Mouse (Mus musculus) neural tube, embryonic 15.5 days (tissue): ENCODE results near the gene Arg1. TPM values are rescaled to one million over a fixed set of nuclear protein-coding genes. Genes with fewer than 3 reads are reported as not detected.

ENCODE experiments used
- ATAC-seq: fragments of 200-750 bp; cut with Nextera tagmentation; 2 replicates; pipeline ENCODE4 v1.8.0; 2017; ENCODE audit warnings: mild to moderate bottlenecking, moderate TSS enrichment, moderate library complexity; ENCODE audit not compliant: low FRiP score
- H3K27ac ChIP-seq: fragments of 300-500 bp; sonication (generic); replicated peaks from 2 replicates; pipeline ENCODE4 v1.5.1; 2015; ENCODE audit warnings: mild to moderate bottlenecking, inconsistent platforms
- H3K27me3 ChIP-seq: fragments of 300-500 bp; sonication (generic); replicated peaks from 2 replicates; pipeline ENCODE4 v1.6.1; 2015; ENCODE audit warnings: inconsistent platforms
- H3K36me3 ChIP-seq: fragments of 300-500 bp; sonication (generic); 2 replicates; pipeline ENCODE4 v1.6.1; 2015; ENCODE audit warnings: inconsistent platforms
- H3K4me1 ChIP-seq: fragments of 300-500 bp; sonication (generic); 2 replicates; pipeline ENCODE4 v1.6.1; 2015; ENCODE audit warnings: inconsistent platforms
- H3K4me2 ChIP-seq: fragments of 300-500 bp; sonication (generic); 2 replicates; pipeline ENCODE4 v1.6.1; 2015; ENCODE audit warnings: inconsistent platforms, mild to moderate bottlenecking, moderate library complexity
- H3K4me3 ChIP-seq: fragments of 300-500 bp; sonication (generic); replicated peaks from 2 replicates; pipeline ENCODE4 v1.5.1; 2015; ENCODE audit warnings: mild to moderate bottlenecking, inconsistent platforms
- H3K9ac ChIP-seq: fragments of 300-500 bp; sonication (generic); replicated peaks from 2 replicates; pipeline ENCODE4 v1.6.1; 2015; ENCODE audit warnings: mild to moderate bottlenecking, inconsistent platforms
- H3K9me3 ChIP-seq: fragments of 300-500 bp; sonication (generic); replicated peaks from 2 replicates; pipeline ENCODE4 v1.6.1; 2016; ENCODE audit warnings: inconsistent platforms
- WGBS: fragments of 180-500 bp; shearing (Covaris S2); methylation state at CpG from one replicate; pipeline ENCODE4 v1.1.7; 2015; ENCODE audit warnings: mixed read lengths; 5-methylcytosine and 5-hydroxymethylcytosine counted together
- polyA plus RNA-seq: library from polyadenylated mRNA; unstranded; fragments of >200 nt; fragmentation: Nextera tagmentation; extraction: Ambion mirVana; gene quantifications from 2 replicates; pipeline ENCODE4 v1.2.1, GENCODE M21; 2015

Gene Arg1
- polyA plus RNA-seq, 1 experiment from 2014 or later, result 3.8 TPM

DNA sequence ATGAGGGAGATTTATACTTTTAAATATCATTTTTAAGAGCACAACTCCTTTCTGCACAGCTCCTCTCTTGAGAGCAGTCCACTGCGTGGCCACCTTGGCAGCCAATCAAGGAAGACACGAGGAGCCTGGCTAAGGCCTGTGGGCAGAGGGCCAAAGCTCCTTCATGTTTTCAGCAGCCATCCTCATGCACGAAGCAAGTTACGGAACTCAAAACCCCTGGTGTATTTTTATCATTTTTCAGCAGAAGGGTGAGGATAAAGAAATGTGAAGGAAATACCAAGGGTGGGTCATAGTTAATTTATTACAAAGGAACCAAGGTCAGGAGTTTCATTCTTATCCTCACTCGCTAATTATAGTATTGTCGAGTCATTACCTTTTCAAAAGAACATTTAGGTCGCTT, 25.3 kb upstream of the Arg1 start:
- WGBS, result 79% methylated on average over 7 of the region's 7 CpGs
- Histone ChIP-seq H3K4me3 (no peak overlapping the region), H3K9me3 (no peaks in the 10 kb centered on the region), H3K4me2 (no peak overlapping the region), H3K27ac (no peak overlapping the region), H3K36me3 (no peaks in the 10 kb centered on the region), H3K27me3 (no peaks in the 10 kb centered on the region), H3K4me1 (no peaks in the 10 kb centered on the region), H3K9ac (no peak overlapping the region)
- ATAC-seq, result no peak

DNA sequence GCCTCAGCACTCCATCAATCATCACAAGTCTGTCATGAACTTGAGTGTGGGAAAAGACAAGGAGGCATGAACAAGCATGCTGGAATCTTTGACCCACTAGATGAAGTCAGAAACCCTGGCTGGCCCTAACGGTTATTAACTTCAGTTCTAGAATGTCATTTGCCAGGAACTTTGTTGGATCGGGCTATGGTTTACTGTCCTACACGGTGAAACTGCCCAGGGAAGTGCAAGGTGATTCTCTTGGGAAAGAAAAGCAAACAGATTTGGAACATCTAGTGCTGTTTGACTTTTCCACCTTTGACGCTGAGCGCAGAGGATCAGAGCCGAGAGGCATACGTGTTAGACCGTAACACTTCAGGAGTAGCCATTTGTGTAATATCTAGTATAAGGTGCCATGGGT, 24.3 kb upstream of the Arg1 start:
- Histone ChIP-seq H3K9me3 (no peaks in the 10 kb centered on the region), H3K9ac (no peak overlapping the region), H3K4me2 (no peak overlapping the region), H3K27me3 (no peaks in the 10 kb centered on the region), H3K4me3 (no peak overlapping the region), H3K36me3 (no peaks in the 10 kb centered on the region), H3K4me1 (no peaks in the 10 kb centered on the region), H3K27ac (no peak overlapping the region)
- no peak for ATAC-seq
- WGBS, result 92% methylated on average over 8 of the region's 8 CpGs

DNA sequence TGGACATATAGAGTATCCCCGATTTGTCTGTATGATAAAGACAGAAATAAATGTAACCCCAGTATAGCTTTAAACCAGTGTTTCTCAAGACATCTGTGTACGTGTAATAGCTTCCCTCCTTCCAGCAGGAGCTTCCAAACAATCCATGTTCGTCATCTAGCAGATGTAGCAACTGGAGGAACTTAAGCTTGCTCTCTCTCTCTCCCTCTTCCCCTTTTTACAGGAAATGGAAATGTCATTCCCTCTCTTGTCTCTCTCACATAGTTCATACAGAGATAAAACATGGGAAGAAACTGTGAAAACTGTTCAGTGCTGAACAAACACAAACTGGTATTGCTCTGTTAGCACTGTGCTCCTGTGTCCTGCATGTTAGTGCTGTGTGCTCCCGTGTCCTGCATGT, 22.9 kb upstream of the Arg1 start:
- no peak overlapping the region for H3K9ac ChIP-seq
- H3K4me2 ChIP-seq, result no peak overlapping the region
- no peak overlapping the region for H3K27ac ChIP-seq
- H3K27me3 ChIP-seq, result no peaks in the 10 kb centered on the region
- H3K36me3 ChIP-seq, result no peaks in the 10 kb centered on the region
- H3K9me3 ChIP-seq, result no peaks in the 10 kb centered on the region
- 79% methylated on average over 4 of the region's 4 CpGs for WGBS
- H3K4me1 ChIP-seq, result no peaks in the 10 kb centered on the region
- no peak for ATAC-seq
- no peak overlapping the region for H3K4me3 ChIP-seq

DNA sequence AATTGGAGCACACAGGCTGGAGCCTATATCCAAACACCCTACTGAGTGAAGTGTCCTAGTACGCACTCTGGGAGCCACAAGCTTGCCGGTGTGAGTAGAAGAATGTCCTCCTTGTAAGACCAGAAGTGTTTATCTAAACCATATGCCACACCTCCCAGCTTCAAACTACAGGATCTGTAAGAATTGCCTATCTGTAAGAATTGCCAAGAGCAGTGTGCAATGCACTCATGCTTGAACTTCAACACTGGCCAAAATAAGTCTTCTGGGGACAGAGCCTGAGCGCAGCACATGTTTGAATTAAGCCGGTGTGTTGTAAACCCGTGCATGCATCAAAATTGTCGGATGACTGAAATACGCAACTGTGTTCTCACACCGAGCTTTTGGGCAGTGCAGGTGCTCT, 21.0 kb upstream of the Arg1 start:
- Histone ChIP-seq H3K9me3 (no peaks in the 10 kb centered on the region), H3K27ac (no peak overlapping the region), H3K4me3 (no peak overlapping the region), H3K4me1 (no peaks in the 10 kb centered on the region), H3K4me2 (no peak overlapping the region), H3K36me3 (no peaks in the 10 kb centered on the region), H3K9ac (no peak overlapping the region), H3K27me3 (no peaks in the 10 kb centered on the region)
- no peak for ATAC-seq
- 83% methylated on average over 8 of the region's 8 CpGs for WGBS

DNA sequence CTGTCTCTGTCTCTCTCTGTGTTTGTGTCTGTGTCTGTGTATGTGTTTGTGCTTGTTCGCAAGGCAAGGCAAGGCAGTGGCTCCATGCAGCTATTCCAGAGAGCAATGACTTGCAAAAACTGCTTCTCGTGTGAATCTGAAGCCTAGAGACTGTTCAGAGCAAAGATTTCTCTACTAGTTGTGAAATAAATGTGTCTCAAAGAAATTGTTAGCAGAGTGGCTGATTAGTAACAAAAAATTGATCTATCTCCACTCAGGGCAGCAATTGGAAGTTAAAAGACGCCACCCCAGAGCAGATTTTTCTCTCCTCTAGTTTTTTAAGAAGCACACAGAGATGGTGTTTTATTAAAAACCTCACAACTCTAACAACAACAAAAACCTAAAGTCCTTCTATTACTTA, 20.6 kb upstream of the Arg1 start:
- no peak overlapping the region for H3K27ac ChIP-seq
- no peak overlapping the region for H3K4me2 ChIP-seq
- H3K9me3 ChIP-seq, result no peaks in the 10 kb centered on the region
- 87% methylated on average over 3 of the region's 3 CpGs for whole genome bisulfite sequencing
- no peaks in the 10 kb centered on the region for H3K27me3 ChIP-seq
- no peaks in the 10 kb centered on the region for H3K36me3 ChIP-seq
- no peak for ATAC-seq
- H3K4me3 ChIP-seq, result no peak overlapping the region
- H3K9ac ChIP-seq, result no peak overlapping the region
- no peaks in the 10 kb centered on the region for H3K4me1 ChIP-seq

DNA sequence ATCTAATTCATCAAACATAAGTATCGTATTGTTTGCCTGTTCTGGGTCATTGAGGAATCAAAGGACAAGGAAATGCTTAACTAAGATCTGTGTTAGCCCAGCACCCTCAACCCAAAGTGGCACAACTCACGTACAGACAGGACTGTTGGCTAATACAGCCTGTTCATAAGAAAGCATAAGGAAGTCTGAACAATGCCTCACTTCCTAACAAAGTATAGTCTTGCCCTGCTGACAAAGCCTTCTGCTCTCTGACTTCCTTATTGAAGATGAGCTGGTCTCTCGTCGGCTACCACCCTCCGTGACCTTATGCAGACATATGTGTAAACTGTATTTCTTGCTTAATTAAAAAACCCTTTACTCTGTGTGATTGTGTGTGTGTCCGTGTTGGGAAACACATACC, 2.9 kb upstream of the Arg1 start:
- Histone ChIP-seq H3K27ac (no peak overlapping the region), H3K36me3 (no peaks in the 10 kb centered on the region), H3K4me1 (peaks cover 10% of the 10 kb centered on the region; the same call in 1 of the 2 replicates), H3K9ac (no peak overlapping the region), H3K27me3 (no peaks in the 10 kb centered on the region), H3K4me2 (no peak overlapping the region), H3K9me3 (no peaks in the 10 kb centered on the region), H3K4me3 (no peak overlapping the region)
- ATAC-seq, result no peak
- WGBS, result 85% methylated on average over 6 of the region's 6 CpGs

DNA sequence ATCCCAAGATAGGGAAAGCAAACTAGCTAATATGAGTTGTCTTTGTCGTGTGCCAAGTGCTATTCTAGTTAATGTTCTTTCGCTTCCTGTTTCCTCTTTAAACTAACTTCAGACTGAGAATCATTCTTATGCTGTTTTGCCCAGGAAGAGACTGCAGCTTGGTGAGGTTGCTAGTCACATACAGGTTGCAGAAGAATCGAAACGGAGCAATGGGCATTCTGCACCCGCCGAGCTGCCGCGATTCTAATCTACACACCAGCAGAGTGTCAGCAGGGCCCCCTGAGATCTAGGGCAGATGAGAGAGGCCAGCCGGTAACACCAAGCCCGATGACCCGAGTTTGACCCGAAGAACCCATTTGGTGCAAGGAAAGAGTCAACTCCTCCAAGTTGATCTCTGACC, 788 bp upstream of the Arg1 start:
- Histone ChIP-seq H3K4me2 (peak overlapping the region; percentile 17; the same call in 1 of the 2 replicates), H3K4me3 (no peak overlapping the region), H3K36me3 (no peaks in the 10 kb centered on the region), H3K9me3 (no peaks in the 10 kb centered on the region), H3K4me1 (peaks cover 10% of the 10 kb centered on the region; the same call in 1 of the 2 replicates), H3K27me3 (no peaks in the 10 kb centered on the region), H3K9ac (no peak overlapping the region), H3K27ac (no peak overlapping the region)
- 15% methylated on average over 12 of the region's 12 CpGs for WGBS
- no peak for ATAC-seq

DNA sequence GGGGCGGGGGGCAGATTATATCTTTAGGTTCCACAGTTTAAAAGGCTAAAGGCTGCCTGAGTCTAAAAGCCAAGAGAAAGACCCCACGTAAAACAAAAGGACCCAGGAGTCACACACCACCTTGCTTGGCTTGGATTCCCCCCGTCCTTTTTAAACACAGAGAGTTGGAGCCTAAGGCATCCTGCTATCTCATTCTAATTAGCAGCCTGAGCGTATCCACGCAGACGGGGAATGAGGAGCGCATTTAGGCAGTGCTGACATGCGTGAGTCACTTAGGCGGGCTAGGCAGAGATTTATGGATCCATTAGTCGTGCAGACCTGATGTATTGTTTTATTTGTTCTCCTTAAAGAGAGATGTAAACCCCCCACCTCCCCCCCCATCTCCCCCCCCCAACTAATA, 904 bp downstream of the Arg1 start:
- H3K4me2 ChIP-seq, result peak overlapping the region; percentile 5; the same call in 1 of the 2 replicates
- no peaks in the 10 kb centered on the region for H3K27me3 ChIP-seq
- ATAC-seq, result peak; percentile 79; the same call in 1 of the 2 replicates
- H3K27ac ChIP-seq, result no peak overlapping the region
- WGBS, result 12% methylated on average over 10 of the region's 10 CpGs
- H3K36me3 ChIP-seq, result no peaks in the 10 kb centered on the region
- no peaks in the 10 kb centered on the region for H3K9me3 ChIP-seq
- peaks cover 10% of the 10 kb centered on the region; the same call in 1 of the 2 replicates for H3K4me1 ChIP-seq
- no peak overlapping the region for H3K9ac ChIP-seq
- no peak overlapping the region for H3K4me3 ChIP-seq

DNA sequence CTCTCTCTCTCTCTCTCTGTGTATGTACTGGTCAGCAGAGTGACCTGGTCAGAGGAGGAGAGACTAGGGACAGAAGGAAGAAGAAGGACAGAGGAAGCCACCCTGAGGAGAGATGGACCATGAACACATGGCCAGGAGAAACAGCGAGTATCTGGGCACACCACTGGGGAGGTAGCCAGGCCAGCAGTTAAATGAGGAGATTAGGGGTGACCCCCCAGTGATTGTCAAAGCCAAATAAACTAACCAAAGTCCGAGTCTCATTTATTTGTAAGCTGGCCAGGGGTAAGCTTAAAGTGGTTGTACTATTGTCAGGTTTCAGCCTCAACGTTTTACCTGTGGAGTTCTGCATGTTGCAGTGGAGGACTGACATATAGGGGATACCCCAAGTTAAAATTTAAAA, 3.0 kb downstream of the Arg1 start:
- Histone ChIP-seq H3K36me3 (no peaks in the 10 kb centered on the region), H3K27me3 (no peaks in the 10 kb centered on the region), H3K4me2 (no peak overlapping the region), H3K4me3 (no peak overlapping the region), H3K27ac (no peak overlapping the region), H3K4me1 (peaks cover 10% of the 10 kb centered on the region; the same call in 1 of the 2 replicates), H3K9me3 (no peaks in the 10 kb centered on the region), H3K9ac (no peak overlapping the region)
- 79% methylated on average over 3 of the region's 3 CpGs for WGBS
- no peak for ATAC-seq

DNA sequence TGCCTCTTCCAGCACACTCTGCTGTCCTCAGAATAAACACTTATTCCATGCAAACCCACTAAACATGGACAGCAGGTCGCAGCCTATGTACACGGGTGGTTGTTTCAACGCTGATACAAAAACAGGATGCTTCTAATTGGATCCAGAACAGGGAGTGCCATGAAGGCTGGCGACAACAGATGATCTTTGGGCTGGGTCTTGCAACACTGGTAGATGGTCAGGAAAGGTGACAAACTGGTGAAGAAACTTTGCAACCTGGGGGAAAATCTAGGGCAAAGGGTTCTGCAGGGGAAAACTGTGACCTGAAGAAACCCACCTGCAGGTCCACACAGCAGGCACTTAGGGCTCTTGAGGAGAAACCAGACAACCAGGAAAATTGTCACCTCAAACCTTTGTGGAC, 4.3 kb downstream of the Arg1 start:
- Histone ChIP-seq H3K4me2 (no peak overlapping the region), H3K9me3 (no peaks in the 10 kb centered on the region), H3K27me3 (no peaks in the 10 kb centered on the region), H3K36me3 (no peaks in the 10 kb centered on the region), H3K9ac (no peak overlapping the region), H3K4me3 (no peak overlapping the region), H3K4me1 (peaks cover 10% of the 10 kb centered on the region; the same call in 1 of the 2 replicates), H3K27ac (no peak overlapping the region)
- no peak for ATAC-seq
- WGBS, result 89% methylated on average over 4 of the region's 4 CpGs

DNA sequence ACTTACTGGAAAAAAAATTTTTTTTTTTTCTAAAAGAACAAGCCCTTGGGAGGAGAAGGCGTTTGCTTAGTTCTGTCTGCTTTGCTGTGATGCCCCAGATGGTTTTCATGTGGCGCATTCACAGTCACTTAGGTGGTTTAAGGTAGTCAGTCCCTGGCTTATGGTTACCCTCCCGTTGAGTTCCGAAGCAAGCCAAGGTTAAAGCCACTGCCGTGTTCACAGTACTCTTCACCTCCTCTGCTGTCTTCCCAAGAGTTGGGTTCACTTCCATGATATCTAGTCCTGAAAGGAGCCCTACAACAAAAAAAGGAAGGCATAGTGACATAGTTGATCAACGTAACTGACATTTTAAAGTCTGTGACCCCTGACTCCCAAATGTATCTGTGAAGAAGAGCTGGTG, 11.8 kb downstream of the Arg1 start:
- no peak for ATAC-seq
- WGBS, result 91% methylated on average over 6 of the region's 6 CpGs

DNA sequence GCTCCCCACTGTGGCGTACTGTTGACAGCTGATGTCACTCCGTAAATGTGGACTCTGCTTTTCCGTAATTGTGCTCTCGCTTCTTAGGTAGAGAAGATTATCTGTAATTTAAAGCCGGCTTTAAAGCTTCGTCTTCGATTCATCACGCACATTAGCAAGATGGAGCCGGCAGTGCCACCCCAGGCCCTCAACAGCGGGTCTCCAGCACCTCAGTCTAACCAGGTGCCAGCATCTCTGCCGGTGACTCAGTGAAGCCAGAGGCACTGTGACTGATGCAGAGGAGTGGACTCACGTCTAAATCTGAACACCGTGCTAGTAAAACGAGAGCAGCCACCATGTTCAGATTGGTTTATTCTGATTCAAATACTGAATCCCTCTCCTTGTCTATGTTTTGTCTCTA, 14.7 kb downstream of the Arg1 start:
- H3K9me3 ChIP-seq, result no peaks in the 10 kb centered on the region
- ATAC-seq, result no peak
- H3K36me3 ChIP-seq, result peaks cover 74% of the 10 kb centered on the region
- no peak overlapping the region for H3K4me2 ChIP-seq
- H3K27me3 ChIP-seq, result no peaks in the 10 kb centered on the region
- no peak overlapping the region for H3K27ac ChIP-seq
- H3K9ac ChIP-seq, result no peak overlapping the region
- WGBS, result 94% methylated on average over 14 of the region's 14 CpGs
- no peaks in the 10 kb centered on the region for H3K4me1 ChIP-seq
- H3K4me3 ChIP-seq, result no peak overlapping the region

More for the DNA sequence above, 11.8 kb downstream of the Arg1 start:
- Histone ChIP-seq H3K4me2 (no peak overlapping the region), H3K4me3 (no peak overlapping the region), H3K27ac (no peak overlapping the region), H3K9me3 (no peaks in the 10 kb centered on the region), H3K27me3 (no peaks in the 10 kb centered on the region), H3K9ac (no peak overlapping the region), H3K36me3 (peaks cover 46% of the 10 kb centered on the region), H3K4me1 (no peaks in the 10 kb centered on the region)

DNA sequence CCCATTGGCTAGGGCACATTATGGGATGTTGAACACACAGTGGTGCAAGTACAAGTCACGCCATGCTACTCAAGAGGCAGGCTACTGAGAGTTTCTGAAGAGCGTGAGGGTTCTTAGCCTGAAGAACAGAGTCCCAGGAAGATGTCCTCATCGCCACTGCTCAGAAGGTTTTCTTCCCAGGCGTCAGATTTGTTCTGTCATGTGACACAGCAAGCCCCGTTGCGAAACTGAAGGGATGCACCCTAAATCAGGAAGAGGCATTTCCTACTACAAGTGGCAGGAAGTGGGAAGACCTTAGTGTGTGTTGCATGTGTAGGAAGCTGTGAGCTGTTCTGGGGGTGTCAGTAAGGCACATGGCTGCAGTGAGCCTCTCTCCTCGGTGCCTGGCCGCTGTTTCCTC, 16.1 kb downstream of the Arg1 start:
- WGBS, result 93% methylated on average over 8 of the region's 8 CpGs
- H3K27ac ChIP-seq, result no peak overlapping the region
- H3K27me3 ChIP-seq, result no peaks in the 10 kb centered on the region
- H3K4me3 ChIP-seq, result no peak overlapping the region
- H3K4me2 ChIP-seq, result no peak overlapping the region
- H3K36me3 ChIP-seq, result peaks cover 87% of the 10 kb centered on the region
- no peak for ATAC-seq
- H3K4me1 ChIP-seq, result no peaks in the 10 kb centered on the region
- H3K9me3 ChIP-seq, result no peaks in the 10 kb centered on the region
- H3K9ac ChIP-seq, result no peak overlapping the region
